Mouse (Mus musculus) E14TG2a.4 (cell line): ENCODE measurements around the gene Foxn2.

ENCODE experiments used
- CTCF ChIP-seq: conservative IDR thresholded peaks from 2 replicates; pipeline ENCODE4 v1.5.1; 2014; ENCODE audit warnings: low read length
- POU5F1 ChIP-seq: IDR thresholded peaks from 2 replicates; pipeline ENCODE4 v1.6.1; 2014; ENCODE audit warnings: low read length, borderline replicate concordance

DNA sequence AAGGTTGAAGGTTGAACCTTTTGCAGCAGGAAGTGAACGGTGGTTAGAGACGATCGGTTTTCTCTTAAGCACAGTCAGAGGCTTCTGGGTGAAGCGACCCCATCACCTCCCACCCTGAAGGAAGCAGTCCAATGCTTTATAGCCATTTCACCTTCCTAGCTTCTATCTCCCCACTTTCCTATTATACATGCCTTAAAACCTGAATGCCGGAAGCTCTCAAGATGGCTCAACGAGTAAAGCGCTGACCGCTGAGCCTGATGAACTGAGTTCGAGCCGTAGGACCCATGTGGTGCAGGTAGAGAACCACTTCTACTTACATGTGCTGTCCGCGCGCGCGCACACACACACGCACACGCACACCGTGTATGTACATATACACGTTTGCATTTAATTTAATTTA is 35.4 kb upstream of the Foxn2 start:
- no peak for TF ChIP-seq CTCF
- no peak for TF ChIP-seq POU5F1
